Mouse (Mus musculus) duodenum, adult 2 months (tissue): ENCODE data around the gene Pan3. TPM values are rescaled to one million over a fixed set of nuclear protein-coding genes. Genes with fewer than 3 reads are reported as not detected.

Experiments
- polyA plus RNA-seq: library from polyadenylated mRNA; depleted of rRNA; stranded (reverse); fragments of >200 nt; gene quantifications from 2 replicates; pipeline ENCODE4 v1.2.3, GENCODE M21; 2012; ENCODE audit warnings: low replicate concordance; rRNA removed

Gene Pan3
- 6.2 and 8.6 TPM in 2 replicates for polyA plus RNA-seq

GRCm38 (mm10) chr5:147429535-147430305 lies at the start of gene Pan3:
Gene Pan3 (plus strand): TSS chr5:147430161.

GRCm38 (mm10) chr5:147399843-147400504 lies 30.0 kb upstream of the Pan3 start, which contains the start of gene Flt3:
Gene Flt3 (minus strand): TSS chr5:147400489.

Other genes with a start within 250 kb of the Pan3 start
- gene Gsx1, start 241.5 kb upstream of the Pan3 start, polyA plus RNA-seq = not detected in 2 replicates
- 0.90 and 87.7 TPM in 2 replicates for gene Pdx1, start 160.2 kb upstream of the Pan3 start, polyA plus RNA-seq
- 145 and 417 TPM in 2 replicates for gene Cdx2, start 122.9 kb upstream of the Pan3 start, polyA plus RNA-seq
- 5.0 and 5.2 TPM in 2 replicates for gene Urad, start 107.7 kb upstream of the Pan3 start, polyA plus RNA-seq
- 0.23 and 0.32 TPM in 2 replicates for gene Flt3, start 29.7 kb upstream of the Pan3 start, polyA plus RNA-seq